Mouse (Mus musculus) liver, embryonic 18 days (tissue): ENCODE measurements around the gene Ndrg2. TPM values are rescaled to one million over a fixed set of nuclear protein-coding genes. Genes with fewer than 3 reads are reported as not detected.

Experiments
- polyA plus RNA-seq: library from polyadenylated mRNA; depleted of rRNA; stranded (reverse); fragments of >200 nt; gene quantifications from 2 replicates; pipeline ENCODE4 v1.2.3, GENCODE M21; 2012; rRNA removed

Ndrg2 gene
- polyA plus RNA-seq: 211 and 230 TPM in 2 replicates

GRCm38 (mm10) chr14:51913960-51914762, at the start of gene Ndrg2:
Gene Ndrg2 (minus strand): TSS chr14:51914158.

GRCm38 (mm10) chr14:51922571-51922865, 8.6 kb upstream of the Ndrg2 start, which contains the start of gene Rnase13:
Gene Rnase13 (minus strand): TSS chr14:51922773.

GRCm38 (mm10) chr14:51918125-51918524, 4.2 kb upstream of the Ndrg2 start, which contains the start of gene Tppp2:
Gene Tppp2 (plus strand): TSS chr14:51918425.

GRCm38 (mm10) chr14:51892191-51892939, 21.6 kb downstream of the Ndrg2 start, which contains the start of gene Slc39a2:
Gene Slc39a2 (plus strand): TSS chr14:51892889.

GRCm38 (mm10) chr14:51884598-51885331, 29.2 kb downstream of the Ndrg2 start, which contains the start of gene Mettl17:
Gene Mettl17 (plus strand): TSS chr14:51884842.

Other genes starting within 250 kb of the Ndrg2 start
- gene Gm17079, start 218.7 kb downstream of the Ndrg2 start, polyA plus RNA-seq: not detected in 2 replicates
- not detected in 2 replicates for gene Gm5800, start 197.0 kb downstream of the Ndrg2 start, polyA plus RNA-seq
- gene Ang4, start 140.6 kb downstream of the Ndrg2 start, polyA plus RNA-seq: not detected in 2 replicates
- gene AY358078, start 114.1 kb downstream of the Ndrg2 start, polyA plus RNA-seq: not detected in 2 replicates
- 39.5 and 62.9 TPM in 2 replicates for gene Ear6, start 60.5 kb downstream of the Ndrg2 start, polyA plus RNA-seq
- 13.0 and 15.1 TPM in 2 replicates for gene Mettl17, start 29.3 kb downstream of the Ndrg2 start, polyA plus RNA-seq
- gene Slc39a2, start 21.3 kb downstream of the Ndrg2 start, polyA plus RNA-seq: 0.19 and 0.20 TPM in 2 replicates
- not detected in 2 replicates for gene Tppp2, start 4.3 kb upstream of the Ndrg2 start, polyA plus RNA-seq
- not detected in 2 replicates for gene Rnase13, start 8.6 kb upstream of the Ndrg2 start, polyA plus RNA-seq
- 8.0 and 9.8 TPM in 2 replicates for gene Arhgef40, start 70.6 kb upstream of the Ndrg2 start, polyA plus RNA-seq
- 0.07 and 0.16 TPM in 2 replicates for gene Tmem253, start 101.5 kb upstream of the Ndrg2 start, polyA plus RNA-seq
- 16.5 and 18.1 TPM in 2 replicates for gene Zfp219, start 106.6 kb upstream of the Ndrg2 start, polyA plus RNA-seq
- 0.05 TPM in 2 replicates for gene Olfr221, start 128.3 kb upstream of the Ndrg2 start, polyA plus RNA-seq
- 128 and 133 TPM in 2 replicates for gene Hnrnpc, start 189.9 kb upstream of the Ndrg2 start, polyA plus RNA-seq
- gene Rpgrip1, start 196.5 kb upstream of the Ndrg2 start, polyA plus RNA-seq: 0.91 and 1.1 TPM in 2 replicates